Mouse (Mus musculus) left cerebral cortex, adult 2 months (tissue): Measurements from ENCODE around the gene Gm43720. TPM values are rescaled to one million over a fixed set of nuclear protein-coding genes. Genes with fewer than 3 reads are reported as not detected.
"Not testable (repeated sequence)": the region's sequence is repeated elsewhere in the genome, so short reads cannot be mapped to it uniquely, and the experiment has no call there.

Experiments used
- DNase-seq, 2 experiments: peaks; one replicate each; pipeline ENCODE4 v3.0.0; 2021 to 2022; ENCODE audit warnings: low spot score in 2 of 2, mixed read lengths in 1 of 2; ENCODE audit errors: extremely low spot score in 1 of 2
- H3K27ac ChIP-seq: fragments of 200-600 bp; 2 replicates; pipeline ENCODE4 v1.8.1; 2022
- H3K4me3 ChIP-seq: fragments of 200-600 bp; 2 replicates; pipeline ENCODE4 v1.8.1; 2022
- CTCF ChIP-seq: fragments of 200-600 bp; IDR thresholded peaks from 2 replicates; pipeline ENCODE4 v1.8.1; 2022; ENCODE audit warnings: antibody characterized with exemption, mild to moderate bottlenecking, moderate library complexity
- intact Hi-C: fragments of 180-260 bp; cut with DNase I; formaldehyde crosslinking; loops from one replicate; pipeline ENCODE4 v1.15.1; 2025
- total RNA-seq, 2 experiments: library from RNA; stranded (reverse); gene quantifications; 2 replicates each; pipeline ENCODE4 v1.2.3; 2021

Gm43720 gene
- total RNA-seq, 2 experiments from 2014 or later = 0.09 TPM; not detected in 1

GRCm38 (mm10) chr5:138234224-138234623 is 45.5 kb downstream of the Gm43720 start:
- no peak overlapping the region for H3K4me3 ChIP-seq
- intact Hi-C loops = no loop called here
- H3K27ac ChIP-seq = no peak overlapping the region
- no peak for DNase-seq
- TF ChIP-seq CTCF = no peak

GRCm38 (mm10) chr5:138233778-138234177 is 46.0 kb downstream of the Gm43720 start:
- no peak for DNase-seq
- Histone ChIP-seq H3K27ac (no peak overlapping the region), H3K4me3 (no peak overlapping the region)
- TF ChIP-seq CTCF = no peak
- intact Hi-C loops = no loop called here

- intact Hi-C loops = no loop called here
- DNase-seq = no peak
- Histone ChIP-seq H3K4me3 (no peak overlapping the region), H3K27ac (no peak overlapping the region)
- TF ChIP-seq CTCF = no peak
Observed at GRCm38 (mm10) chr5:138229511-138229910, 50.2 kb downstream of the Gm43720 start.

GRCm38 (mm10) chr5:138228026-138228425 is 51.7 kb downstream of the Gm43720 start:
- Histone ChIP-seq H3K4me3 (no peak overlapping the region), H3K27ac (no peak overlapping the region)
- no peak for DNase-seq
- peak; percentile 56 for TF ChIP-seq CTCF
- intact Hi-C loops = no loop called here

GRCm38 (mm10) chr5:138227367-138227766 is 52.4 kb downstream of the Gm43720 start:
- intact Hi-C loops = no loop called here
- H3K4me3 ChIP-seq = no peak overlapping the region
- H3K27ac ChIP-seq = no peak overlapping the region
- no peak for DNase-seq
- no peak for TF ChIP-seq CTCF

GRCm38 (mm10) chr5:138226491-138226890 is 53.3 kb downstream of the Gm43720 start:
- TF ChIP-seq CTCF = no peak
- no peak overlapping the region for H3K27ac ChIP-seq
- intact Hi-C loops = no loop called here
- no peak overlapping the region for H3K4me3 ChIP-seq
- no peak for DNase-seq

GRCm38 (mm10) chr5:138225700-138226099 is 54.1 kb downstream of the Gm43720 start, which contains the start of gene Nxpe5:
Nxpe5 (plus strand) TSS chr5:138225898.
- TF ChIP-seq CTCF = no peak
- no peak within 1 kb of the TSS for H3K4me3 ChIP-seq
- no peak within 1 kb of the TSS for H3K27ac ChIP-seq
- no peak for DNase-seq
- intact Hi-C loops = no loop called here

GRCm38 (mm10) chr5:138223287-138223686 is 56.5 kb downstream of the Gm43720 start:
- H3K27ac ChIP-seq = no peak overlapping the region
- no peak for TF ChIP-seq CTCF
- DNase-seq = no peak
- intact Hi-C loops = loop anchor here (5.0 kb wide), 2 partner anchors 59 to 79 kb away; partner anchors contain the start of genes Gpc2 and Stag3
- no peak overlapping the region for H3K4me3 ChIP-seq

GRCm38 (mm10) chr5:138222111-138222510 is 57.6 kb downstream of the Gm43720 start:
- Histone ChIP-seq H3K4me3 (no peak overlapping the region), H3K27ac (no peak overlapping the region)
- TF ChIP-seq CTCF = peak; percentile 99
- intact Hi-C loops = loop anchor here (5.0 kb wide), 2 partner anchors 60 to 80 kb away; partner anchors contain the start of genes Gpc2 and Stag3
- peak; percentile 76 to 89 for DNase-seq

GRCm38 (mm10) chr5:138219864-138220263 is 59.9 kb downstream of the Gm43720 start:
- DNase-seq = no peak
- intact Hi-C loops = loop anchor here (5.0 kb wide), 2 partner anchors 62 to 82 kb away; partner anchors contain the start of genes Gpc2 and Stag3
- no peak overlapping the region for H3K4me3 ChIP-seq
- no peak overlapping the region for H3K27ac ChIP-seq
- TF ChIP-seq CTCF = no peak

- intact Hi-C loops, H3K4me3 ChIP-seq, DNase-seq, H3K27ac ChIP-seq: not testable (repeated sequence)
Observed at GRCm38 (mm10) chr5:138216632-138217031, 63.1 kb downstream of the Gm43720 start.

Other genes with a start within 250 kb of the Gm43720 start
- gene Smok3c, start 226.8 kb downstream of the Gm43720 start, total RNA-seq = not detected
- 10 to 100 TPM; 39.1 to 42.2 TPM for gene Zkscan1, start 194.9 kb downstream of the Gm43720 start, total RNA-seq
- gene Zscan21, start 163.1 kb downstream of the Gm43720 start, total RNA-seq = 10 to 100 TPM; 14.7 to 16.5 TPM
- 10 to 100 TPM; 10.7 to 13.4 TPM for gene Zfp113, start 124.2 kb downstream of the Gm43720 start, total RNA-seq
- 100 to 1,000 TPM; 125 to 136 TPM for gene Cops6, start 118.9 kb downstream of the Gm43720 start, total RNA-seq
- gene Ap4m1, start 108.0 kb downstream of the Gm43720 start, total RNA-seq = 10 to 100 TPM; 24.5 to 28.5 TPM
- gene Mcm7, start 107.5 kb downstream of the Gm43720 start, total RNA-seq = 10 to 100 TPM; 16.0 to 18.9 TPM
- 10 to 100 TPM; 43.8 to 45.2 TPM for gene Taf6, start 92.5 kb downstream of the Gm43720 start, total RNA-seq
- gene Cnpy4, start 92.5 kb downstream of the Gm43720 start, total RNA-seq = 10 to 100 TPM; 13.5 to 17.1 TPM
- 1 to 10 TPM; 7.8 to 9.3 TPM for gene Mblac1, start 85.6 kb downstream of the Gm43720 start, total RNA-seq
- gene Nxpe5, start 54.1 kb downstream of the Gm43720 start, total RNA-seq = under 1 TPM in 1 of 2 experiments, not detected in 1; 0.14 TPM
- 10 to 100 TPM; 47.7 to 49.6 TPM for gene Lamtor4, start 24.5 kb downstream of the Gm43720 start, total RNA-seq
- 10 to 100 TPM; 64.2 to 67.8 TPM for gene BC037034, start 15.9 kb downstream of the Gm43720 start, total RNA-seq
- 1 to 10 TPM; 3.2 to 3.3 TPM for gene Gal3st4, start 7.1 kb downstream of the Gm43720 start, total RNA-seq
- gene Gpc2, start within 50 bp of the Gm43720 start, total RNA-seq = 1 to 10 TPM in 1 of 2 experiments, under 1 TPM in 1; 0.61 to 1.9 TPM
- gene Stag3, start 282 bp upstream of the Gm43720 start, total RNA-seq = under 1 TPM; 0.65 to 0.68 TPM
- not detected for gene Pvrig, start 62.0 kb upstream of the Gm43720 start, total RNA-seq
- 10 to 100 TPM; 17.7 to 23.5 TPM for gene Zfp157, start 161.5 kb upstream of the Gm43720 start, total RNA-seq